Mouse (Mus musculus): ENCODE data around the gene Src.

The Src gene

GRCm38 (mm10) chr2:157417229-157417628 is 1.0 kb upstream of the Src start:
- DNase-seq: no peak

DNA sequence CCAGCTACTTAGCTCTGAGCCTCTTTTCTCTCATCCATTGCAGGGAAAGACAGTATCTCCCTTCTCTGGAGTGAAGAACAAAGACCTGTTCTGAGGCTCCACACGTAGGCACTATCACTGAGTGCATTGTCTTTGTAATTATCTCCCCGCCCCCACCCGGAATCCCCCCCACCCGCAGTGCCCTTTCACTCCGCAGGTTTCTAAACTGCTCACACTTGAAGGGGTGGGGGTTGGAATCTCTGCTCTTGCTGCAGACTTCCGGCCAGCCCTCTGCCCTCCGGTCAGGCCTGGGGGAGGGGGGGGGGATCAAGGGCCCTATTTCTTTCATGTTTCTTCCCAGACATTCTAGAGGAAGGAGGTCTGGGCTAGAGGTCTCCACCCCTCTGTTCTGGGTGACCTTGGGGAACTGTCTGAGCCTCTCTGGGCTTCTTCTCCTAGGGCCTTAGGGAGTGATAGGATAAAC is 396 bp downstream of the Src start:
- DNase-seq: no peak

DNA sequence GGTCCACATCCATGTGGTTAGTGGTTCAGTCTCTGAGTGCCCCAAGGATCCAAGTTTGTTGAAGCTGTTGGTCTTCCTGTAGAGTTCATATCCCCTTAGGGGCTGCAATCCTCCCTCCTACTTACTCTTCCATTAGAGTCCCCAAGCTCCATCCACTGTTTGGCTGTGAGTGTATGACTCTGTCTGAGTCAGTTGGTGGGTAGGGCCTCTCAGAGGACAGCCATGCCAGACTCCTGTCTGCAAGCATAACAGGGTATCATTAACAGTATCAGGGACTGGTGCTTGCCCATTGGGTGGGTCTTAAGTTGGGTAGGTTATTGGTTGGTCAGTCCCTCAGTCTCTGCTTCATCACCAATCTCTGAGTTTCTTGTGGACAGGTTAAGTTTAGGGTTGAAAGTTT is 1.3 kb downstream of the Src start:
- no peak for DNase-seq

DNA sequence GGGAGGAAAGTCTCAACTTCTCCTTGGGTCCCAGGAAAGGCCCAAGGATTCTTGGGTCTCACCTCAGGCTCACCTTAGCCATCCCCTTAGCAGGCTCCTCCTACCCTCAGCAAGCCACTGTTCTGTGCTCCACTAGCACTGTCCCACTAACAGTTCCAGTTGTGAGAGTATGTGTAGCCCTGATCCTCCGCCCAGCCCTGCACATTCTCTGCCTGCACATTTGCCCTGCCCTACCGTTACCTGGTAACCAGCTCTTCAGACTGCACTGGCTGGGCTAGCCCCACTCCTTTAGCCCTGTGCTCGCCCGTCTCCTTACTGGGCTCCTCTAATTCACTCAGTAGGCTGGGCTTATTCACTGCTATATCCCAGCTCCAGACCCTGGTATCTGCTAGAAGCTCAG is 2.2 kb downstream of the Src start:
- no peak for DNase-seq

- DNase-seq: no peak
Measured at GRCm38 (mm10) chr2:157422062-157422655, 3.9 kb downstream of the Src start.

DNA sequence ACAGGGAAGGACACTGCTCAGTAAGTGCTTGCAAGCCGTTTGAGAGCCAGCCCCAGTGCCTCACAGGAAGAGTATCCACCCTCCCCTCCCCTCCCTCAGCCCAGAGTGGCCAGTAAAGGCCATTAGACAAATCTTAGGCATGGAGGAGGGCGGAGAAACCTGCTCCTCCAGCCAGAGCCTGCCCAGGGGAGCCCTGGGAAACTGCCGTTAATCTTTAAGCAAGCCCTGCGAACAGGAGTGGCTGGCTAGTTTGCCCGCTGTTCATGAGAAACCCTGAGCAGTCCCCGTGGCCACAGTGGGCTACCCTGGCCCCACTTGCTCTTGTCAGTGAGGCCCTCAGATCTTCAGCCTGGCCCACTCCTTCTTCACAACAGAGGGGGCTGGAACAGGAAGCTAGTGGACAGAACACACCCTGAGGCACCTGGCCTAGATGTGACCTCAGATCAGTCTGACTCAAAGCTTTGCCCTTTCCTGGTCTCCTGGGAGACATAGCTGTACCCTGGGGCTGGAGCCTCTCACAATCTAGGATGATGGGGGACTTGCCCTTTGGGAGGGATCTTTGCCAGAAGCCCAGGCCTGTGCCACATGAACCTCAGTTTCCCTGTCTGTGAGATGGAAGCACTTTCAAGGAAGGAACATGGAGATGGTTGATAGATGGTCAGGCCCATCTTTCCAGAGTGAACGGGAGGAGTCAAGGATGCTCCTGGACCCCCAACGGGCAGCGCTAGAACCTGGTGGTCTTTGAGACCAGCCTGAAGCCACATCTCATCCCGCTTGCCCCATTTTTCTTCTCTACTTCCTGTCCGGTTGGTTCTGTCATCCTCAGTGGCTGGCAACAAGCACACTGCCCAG is 4.8 kb downstream of the Src start:
- DNase-seq: no peak

DNA sequence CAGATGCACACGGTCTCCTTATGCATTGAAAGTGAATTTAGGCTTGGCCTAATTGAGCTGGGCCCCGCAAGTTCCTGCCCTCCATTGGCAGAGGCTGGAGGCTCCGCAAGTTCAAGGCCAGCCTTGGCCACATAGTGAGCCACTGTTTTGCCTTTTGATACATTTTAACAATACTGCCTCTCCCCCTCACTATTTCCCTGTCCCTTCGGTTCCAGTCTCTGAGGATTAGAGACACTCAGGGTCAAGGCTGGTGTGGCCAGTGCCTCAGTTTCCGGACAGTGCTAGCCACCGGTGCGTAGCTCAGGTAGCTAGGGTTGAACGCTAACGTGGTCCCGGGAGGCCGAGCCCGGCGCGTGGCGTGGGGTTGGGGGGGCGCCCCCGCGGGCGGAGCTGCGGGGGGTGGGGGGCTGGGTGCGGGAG is 5.5 kb downstream of the Src start:
- DNase-seq: peak in 1 of 2 experiments; percentile 51

DNA sequence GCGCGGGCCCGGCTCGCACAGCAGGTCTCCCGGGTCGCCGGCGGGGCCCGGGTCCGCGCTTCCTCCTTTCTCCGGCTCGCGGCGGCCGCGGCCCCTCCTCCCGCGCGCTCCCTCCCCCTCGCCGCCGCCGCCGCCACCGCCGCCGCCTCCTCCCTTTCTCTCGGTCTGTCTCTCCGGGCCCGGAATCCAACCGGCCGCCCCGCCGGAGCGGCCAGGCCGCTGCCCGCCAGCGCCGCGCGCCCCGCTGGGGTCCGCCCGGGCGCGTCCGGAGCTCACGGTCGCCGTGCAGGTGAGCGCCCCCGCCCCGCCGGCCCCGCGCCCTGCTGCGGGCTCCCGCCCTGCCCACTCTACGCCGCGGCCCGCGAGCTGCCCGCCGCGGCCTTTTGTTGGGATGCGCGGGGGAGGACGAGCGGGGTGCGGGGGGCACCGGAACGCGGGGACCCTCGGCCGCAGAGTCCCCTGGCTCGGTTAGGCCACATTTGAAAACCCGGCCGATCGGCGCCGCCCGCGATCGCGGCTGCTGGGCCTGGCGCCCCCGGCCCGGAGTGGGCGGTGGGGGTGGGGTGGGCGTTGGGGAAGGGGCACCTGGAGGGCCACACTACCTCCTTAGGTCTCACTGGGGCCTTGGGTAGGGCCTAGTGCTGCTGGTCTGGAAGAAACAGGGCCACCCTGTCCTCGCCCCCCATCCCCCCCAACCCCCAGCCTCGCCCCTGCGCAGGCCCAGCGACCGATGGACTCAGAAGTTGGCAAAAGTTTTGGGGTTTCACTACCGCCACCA is 6.1 kb downstream of the Src start:
- DNase-seq: peak; percentile 67 to 72

DNA sequence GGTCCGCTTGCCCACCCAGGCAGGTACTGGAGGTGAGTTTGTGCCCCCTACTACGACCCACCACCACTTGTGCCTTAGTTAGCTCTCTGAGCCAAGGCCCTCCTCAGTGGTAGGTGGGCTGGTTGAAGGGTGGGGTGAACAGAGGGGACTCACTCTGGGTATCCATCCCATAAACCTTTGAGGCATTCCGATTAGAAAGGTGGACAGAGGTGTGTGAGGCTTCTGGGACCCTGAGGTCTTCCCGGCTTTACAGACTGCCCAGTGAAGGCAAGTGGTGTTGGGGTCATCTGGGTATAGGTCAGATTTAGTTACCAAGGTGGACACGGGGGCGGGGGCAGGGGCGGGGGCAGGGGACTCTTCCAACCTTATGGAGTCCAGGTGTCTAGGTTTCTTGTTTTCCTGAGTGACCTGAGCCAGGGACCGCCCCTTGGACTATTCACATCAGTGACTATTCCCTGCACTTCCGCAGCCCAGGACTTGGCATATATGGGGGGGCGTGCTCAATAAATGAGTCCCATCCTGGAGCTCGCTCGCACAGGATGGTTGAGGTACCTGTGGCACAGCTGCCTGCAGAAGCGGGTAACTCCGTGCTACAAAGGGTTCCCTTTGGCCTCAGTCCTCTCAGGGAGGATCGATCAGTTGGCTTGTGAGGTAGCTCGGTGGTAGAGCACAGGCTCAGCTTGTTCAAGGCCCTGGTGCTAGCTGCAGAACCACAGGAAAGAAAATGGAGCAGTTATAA is 6.8 kb downstream of the Src start:
- DNase-seq: no peak

- no peak for DNase-seq
Measured at GRCm38 (mm10) chr2:157425643-157425988, 7.4 kb downstream of the Src start.

- no peak for DNase-seq
Measured at GRCm38 (mm10) chr2:157426171-157426570, 7.9 kb downstream of the Src start.

DNA sequence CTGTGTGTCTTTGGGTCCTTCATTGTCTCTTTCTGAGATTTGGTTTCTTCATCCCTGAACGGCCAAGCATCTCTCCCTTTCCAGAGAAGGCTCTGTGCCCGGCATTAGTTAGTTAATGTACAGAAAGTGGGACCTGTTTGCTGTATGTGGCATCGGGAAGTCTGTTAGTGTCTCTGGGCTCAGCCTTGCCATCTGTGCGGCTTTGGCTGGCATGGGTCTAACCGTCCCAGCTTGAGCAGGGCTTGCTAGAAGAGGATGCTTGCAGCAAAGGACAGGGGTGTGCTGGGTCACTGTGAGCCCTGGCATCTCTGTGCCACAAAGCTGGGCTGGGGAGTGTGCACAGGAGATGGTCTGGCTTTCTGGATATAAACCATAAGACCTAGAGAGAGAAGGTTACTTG is 8.9 kb downstream of the Src start:
- peak in 1 of 2 experiments; percentile 50 for DNase-seq

DNA sequence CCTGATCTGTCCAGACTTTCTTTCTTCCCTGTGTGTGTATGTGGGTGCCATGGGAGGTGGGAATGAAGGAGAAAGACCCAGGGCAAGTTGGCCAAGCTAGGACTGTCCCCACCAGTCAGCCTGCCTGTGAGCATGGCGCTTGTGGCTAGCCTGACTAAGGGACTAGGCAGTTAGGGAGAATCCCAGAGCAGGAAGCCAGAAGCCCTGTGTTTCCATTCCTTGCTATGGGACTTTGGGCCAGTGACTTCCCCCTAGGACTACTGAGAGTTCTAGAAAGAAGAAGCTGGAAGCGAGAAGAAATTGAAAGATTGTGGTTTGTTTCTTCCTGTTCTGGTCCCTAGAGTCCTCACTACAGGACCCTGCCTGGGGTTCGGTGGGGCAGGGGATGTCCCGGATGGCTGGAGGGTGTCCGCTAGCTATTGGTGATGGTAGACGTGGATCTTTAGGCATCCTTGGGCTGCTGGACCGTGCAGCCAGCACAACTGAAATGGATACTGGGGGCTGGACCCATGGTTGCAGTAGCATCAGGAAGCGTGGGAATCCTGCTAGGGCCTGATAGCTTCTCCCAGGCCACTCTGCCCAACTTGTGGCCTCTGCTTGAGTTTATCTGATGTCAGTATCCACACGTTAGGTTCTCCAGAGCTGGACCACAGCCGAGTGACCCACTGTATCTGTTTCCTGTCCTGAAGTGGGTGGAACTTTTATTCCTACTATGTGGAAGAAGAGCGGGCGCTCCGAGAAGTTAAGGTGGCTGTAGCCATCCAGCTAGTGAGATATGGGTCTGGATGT is 10.3 kb downstream of the Src start:
- DNase-seq: no peak

GRCm38 (mm10) chr2:157429735-157430134 is 11.5 kb downstream of the Src start:
- no peak for DNase-seq

- DNase-seq: no peak
Measured at GRCm38 (mm10) chr2:157430667-157431429, 12.6 kb downstream of the Src start.

DNA sequence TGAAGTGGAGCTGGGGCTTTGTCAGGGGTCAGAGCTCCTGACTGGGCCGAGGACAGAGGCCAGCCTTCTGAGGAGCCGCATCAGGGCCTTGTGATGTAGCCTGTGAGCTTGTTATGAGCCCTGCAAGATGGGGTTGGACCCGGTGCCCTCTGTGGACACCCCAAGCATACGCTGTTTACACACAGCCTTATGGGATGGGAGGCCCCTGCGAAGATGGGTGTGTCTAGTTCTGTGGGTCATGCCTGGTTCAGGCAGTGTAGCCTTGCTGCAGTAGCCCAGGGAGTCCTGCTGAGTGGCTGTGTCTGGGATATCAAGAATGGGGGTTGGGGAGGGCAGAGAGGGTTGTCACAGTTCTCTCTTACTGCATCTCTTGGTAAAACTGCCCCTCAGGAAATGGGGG is 13.7 kb downstream of the Src start:
- no peak for DNase-seq

DNA sequence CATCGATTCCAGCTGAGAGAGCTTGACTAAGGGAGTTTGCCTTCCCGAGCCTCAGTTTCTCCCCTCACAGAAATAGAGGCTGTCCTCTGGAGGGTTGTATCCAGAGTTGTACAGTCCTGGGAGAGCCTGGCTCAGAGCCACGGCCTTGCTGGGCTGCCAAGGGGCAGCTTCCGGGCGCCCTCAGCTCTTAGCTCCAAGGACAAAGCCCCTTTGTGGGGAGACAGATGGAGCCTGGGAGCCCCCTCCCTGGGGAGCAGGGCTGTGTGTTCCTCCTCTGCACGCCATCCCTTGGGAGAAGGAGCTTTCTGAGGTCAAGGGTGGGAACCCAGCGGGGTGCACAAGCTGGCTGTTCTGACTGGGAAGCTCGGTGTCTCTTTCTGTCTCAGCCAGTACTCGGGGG is 14.2 kb downstream of the Src start:
- DNase-seq: peak; percentile 50 to 63

DNA sequence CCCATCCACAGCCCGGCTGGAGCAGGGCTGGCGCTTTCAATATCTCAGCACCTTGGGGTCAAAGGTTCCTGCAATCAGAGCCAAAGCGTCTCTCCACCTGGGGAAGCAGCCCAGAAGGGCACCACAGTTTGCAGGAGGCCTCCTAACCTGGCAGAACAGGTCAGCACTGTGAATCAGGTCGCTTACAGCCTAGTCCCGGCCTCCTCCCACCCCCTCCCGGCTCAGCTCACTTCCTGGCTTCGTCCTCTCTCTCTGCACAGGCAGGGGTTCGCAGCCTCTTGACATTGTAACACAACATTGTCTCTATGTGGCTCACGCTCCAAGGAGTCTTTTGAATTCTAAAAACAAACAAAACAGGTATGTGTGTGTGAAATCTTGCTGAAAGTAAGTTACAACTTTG is 15.8 kb downstream of the Src start:
- no peak for DNase-seq

DNA sequence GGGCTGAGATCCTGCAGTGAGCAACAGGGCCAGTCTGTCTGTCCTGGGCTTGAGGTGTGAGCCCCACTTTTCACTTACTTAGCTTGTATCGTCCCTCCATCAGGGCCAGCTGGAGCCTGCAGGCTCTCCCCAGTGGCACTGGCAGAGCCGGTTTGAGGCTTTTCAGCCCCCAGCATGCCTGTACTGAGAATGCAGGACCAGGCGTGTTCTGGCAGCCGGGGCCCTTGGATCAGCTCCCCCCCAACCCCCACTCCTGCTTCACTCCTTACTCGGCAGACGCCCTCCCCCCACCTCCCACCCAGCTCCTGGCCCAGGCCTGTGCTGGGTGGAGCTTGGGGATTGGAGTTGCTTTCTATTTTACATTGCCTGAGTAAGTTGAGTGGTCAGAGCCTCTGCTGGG is 16.3 kb downstream of the Src start:
- DNase-seq: peak; percentile 64 to 72

DNA sequence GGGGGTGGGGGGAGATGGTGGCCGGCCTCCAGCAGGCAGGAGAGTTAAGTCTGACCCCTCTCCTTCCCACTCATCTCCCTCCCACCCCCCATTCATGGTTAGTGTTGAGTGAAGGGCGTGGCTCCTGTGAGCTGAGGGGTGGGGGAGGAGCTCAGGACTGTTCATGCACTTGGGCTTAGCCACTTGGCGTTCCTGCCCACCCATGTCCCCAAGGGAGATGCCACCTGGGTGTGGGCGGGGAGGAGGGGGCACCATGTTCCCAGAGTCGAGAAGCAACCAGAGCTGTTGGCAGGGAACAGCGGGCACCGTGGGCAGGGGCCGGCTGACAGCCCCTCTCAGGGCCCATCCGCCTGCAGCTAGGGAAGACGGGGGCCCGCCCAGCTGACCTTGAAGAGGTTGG is 18.3 kb downstream of the Src start:
- no peak for DNase-seq

DNA sequence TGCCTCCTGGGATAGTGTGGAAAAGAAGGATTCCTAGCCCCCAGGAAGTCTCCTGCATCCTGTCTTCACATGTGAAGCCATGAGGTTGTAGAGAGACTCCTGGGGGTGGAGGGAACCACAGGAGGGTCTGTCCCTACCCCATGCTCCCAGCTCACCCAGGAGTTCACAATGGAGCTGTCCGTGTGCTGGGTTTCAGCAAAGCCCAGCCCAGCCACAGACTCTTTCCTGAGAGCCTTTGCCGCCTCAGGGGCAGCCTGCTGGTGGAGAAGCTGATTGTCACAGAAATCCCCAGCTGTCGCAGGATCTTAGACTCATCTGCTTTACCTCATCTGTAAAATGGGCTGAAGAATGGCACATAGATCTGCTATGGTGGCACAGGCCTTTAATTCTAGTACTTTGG is 18.9 kb downstream of the Src start:
- no peak for DNase-seq

All from cerebellum, postnatal 14 days (tissue).